Mouse (Mus musculus) bone marrow, adult 2 months (tissue): ENCODE results near the gene Pigk.

Experiments used
- CTCF ChIP-seq: fragments of 200-500 bp; IDR thresholded peaks from 2 replicates; pipeline ENCODE4 v1.5.1; 2011; ENCODE audit warnings: low read length, control low read depth; ENCODE audit not compliant: control insufficient read depth, insufficient read depth
- POLR2A ChIP-seq: fragments of 200-500 bp; IDR thresholded peaks from 2 replicates; pipeline ENCODE4 v1.6.1; 2011; ENCODE audit warnings: low read depth, mild to moderate bottlenecking, control low read depth, low read length, borderline replicate concordance; ENCODE audit not compliant: control insufficient read depth

- TF ChIP-seq POLR2A = no peak
- TF ChIP-seq CTCF = no peak
These were observed 44.1 kb upstream of the Pigk start for GRCm38 (mm10) chr3:152669783-152670182.
